Mouse (Mus musculus) forebrain, embryonic 14.5 days (tissue): ENCODE measurements around the gene Scly. TPM values are rescaled to one million over a fixed set of nuclear protein-coding genes. Genes with fewer than 3 reads are reported as not detected.

Experiments
- ATAC-seq: fragments of 200-750 bp; cut with Nextera tagmentation; 2 replicates; pipeline ENCODE4 v1.8.0; 2017; ENCODE audit warnings: mild to moderate bottlenecking, moderate library complexity
- DNase-seq: peaks from one replicate; pipeline ENCODE4 v3.0.0-alpha.2; 2015; ENCODE audit warnings: low spot score
- H3K27ac ChIP-seq: fragments of 300-500 bp; sonication (generic); 2 replicates; pipeline ENCODE4 v1.5.1; 2014; ENCODE audit warnings: low read depth, mild to moderate bottlenecking, control low read depth, low read length, moderate library complexity
- H3K27me3 ChIP-seq: fragments of 300-500 bp; sonication (generic); replicated peaks from 2 replicates; pipeline ENCODE4 v1.6.1; 2014; ENCODE audit warnings: low read length, control low read depth, mixed read lengths; ENCODE audit not compliant: control insufficient read depth, insufficient read depth
- H3K36me3 ChIP-seq: fragments of 300-500 bp; sonication (generic); 2 replicates; pipeline ENCODE4 v1.6.1; 2014; ENCODE audit warnings: low read length, control low read depth; ENCODE audit not compliant: control insufficient read depth, insufficient read depth
- H3K4me1 ChIP-seq: fragments of 300-500 bp; sonication (generic); 2 replicates; pipeline ENCODE4 v1.6.1; 2014; ENCODE audit warnings: antibody characterized with exemption, low read length, control low read depth; ENCODE audit not compliant: control insufficient read depth, insufficient read depth
- H3K4me2 ChIP-seq: fragments of 300-500 bp; sonication (generic); 2 replicates; pipeline ENCODE4 v1.6.1; 2014; ENCODE audit warnings: mild to moderate bottlenecking, control low read depth, low read length
- H3K4me3 ChIP-seq: fragments of 300-500 bp; sonication (generic); 2 replicates; pipeline ENCODE4 v1.5.1; 2014; ENCODE audit warnings: low read depth, low read length, control low read depth
- H3K9ac ChIP-seq: fragments of 300-500 bp; sonication (generic); 2 replicates; pipeline ENCODE4 v1.6.1; 2014; ENCODE audit warnings: mild to moderate bottlenecking, low read length, control low read depth, moderate library complexity
- H3K9me3 ChIP-seq: fragments of 300-500 bp; sonication (generic); replicated peaks from 2 replicates; pipeline ENCODE4 v1.6.1; 2016; ENCODE audit warnings: low read length, control low read depth, mixed read lengths; ENCODE audit not compliant: control insufficient read depth
- WGBS: fragments of 180-500 bp; shearing (Covaris S2); extraction: QIAGEN DNeasy Blood & Tissue Kit; methylation state at CpG from one replicate; pipeline ENCODE4 v1.1.7; 2014; 5-methylcytosine and 5-hydroxymethylcytosine counted together
- polyA plus RNA-seq: library from polyadenylated mRNA; unstranded; fragments of >200 nt; fragmentation: Nextera tagmentation; extraction: Ambion mirVana; gene quantifications from 2 replicates; pipeline ENCODE4 v1.2.1, GENCODE M21; 2014

The Scly gene
- polyA plus RNA-seq, 1 experiment from 2014 or later = 7.3 TPM

- ATAC-seq (no peak), DNase-seq (peak; percentile 24)
- 27% methylated on average over 5 of the region's 5 CpGs for WGBS
- Histone ChIP-seq H3K27ac (0 out of 2 replicates have a peak overlapping the region, but pooled peaks have one; percentile 9), H3K9me3 (no peaks in the 10 kb centered on the region), H3K36me3 (peaks cover 24% of the 10 kb centered on the region), H3K4me1 (no peaks in the 10 kb centered on the region), H3K4me3 (no peak overlapping the region), H3K4me2 (no peak overlapping the region), H3K9ac (no peak overlapping the region), H3K27me3 (no peaks in the 10 kb centered on the region)
These were observed 15.1 kb downstream of the Scly start for GRCm38 (mm10) chr1:91313251-91313650.

GRCm38 (mm10) chr1:91317656-91318055, 19.5 kb downstream of the Scly start:
- H3K36me3 ChIP-seq = no peaks in the 10 kb centered on the region
- no peaks in the 10 kb centered on the region for H3K9me3 ChIP-seq
- no peak overlapping the region for H3K4me2 ChIP-seq
- DNase-seq (no peak), ATAC-seq (no peak)
- no peak overlapping the region for H3K4me3 ChIP-seq
- H3K27me3 ChIP-seq = no peaks in the 10 kb centered on the region
- no peak overlapping the region for H3K9ac ChIP-seq
- 83% methylated on average over 6 of the region's 6 CpGs for WGBS
- H3K27ac ChIP-seq = no peak overlapping the region
- H3K4me1 ChIP-seq = no peaks in the 10 kb centered on the region

- Histone ChIP-seq H3K4me3 (no peak within 1 kb of the TSS), H3K4me1 (no peaks in the 10 kb centered on the region), H3K9ac (no peak within 1 kb of the TSS), H3K9me3 (no peaks in the 10 kb centered on the region), H3K4me2 (no peak within 1 kb of the TSS), H3K27me3 (no peaks in the 10 kb centered on the region), H3K36me3 (no peaks in the 10 kb centered on the region), H3K27ac (no peak within 1 kb of the TSS)
- no peak for DNase-seq
- 80% methylated on average over 19 of the region's 19 CpGs for WGBS
- ATAC-seq = no peak
These were observed 23.8 kb downstream of the Scly start, which contains the start of gene Espnl for GRCm38 (mm10) chr1:91321760-91322438. Espnl (plus strand) TSS chr1:91322075.

GRCm38 (mm10) chr1:91324646-91325045, 26.5 kb downstream of the Scly start:
- 62% methylated on average over 2 of the region's 2 CpGs for WGBS
- DNase-seq = no peak
- no peaks in the 10 kb centered on the region for H3K27me3 ChIP-seq

GRCm38 (mm10) chr1:91325488-91326042, 27.4 kb downstream of the Scly start:
- Histone ChIP-seq H3K4me1 (no peaks in the 10 kb centered on the region), H3K9ac (no peak overlapping the region), H3K27ac (no peak overlapping the region), H3K27me3 (no peaks in the 10 kb centered on the region), H3K4me3 (no peak overlapping the region), H3K36me3 (no peaks in the 10 kb centered on the region), H3K4me2 (no peak overlapping the region), H3K9me3 (no peaks in the 10 kb centered on the region)
- ATAC-seq (no peak), DNase-seq (no peak)
- 81% methylated on average over 4 of the region's 4 CpGs for WGBS

More at GRCm38 (mm10) chr1:91324646-91325045, 26.5 kb downstream of the Scly start:
- Histone ChIP-seq H3K4me3 (no peak overlapping the region), H3K4me2 (no peak overlapping the region), H3K9ac (no peak overlapping the region), H3K27ac (no peak overlapping the region), H3K9me3 (no peaks in the 10 kb centered on the region), H3K4me1 (no peaks in the 10 kb centered on the region), H3K36me3 (no peaks in the 10 kb centered on the region)
- ATAC-seq = no peak

- no peak overlapping the region for H3K4me3 ChIP-seq
- no peaks in the 10 kb centered on the region for H3K27me3 ChIP-seq
- H3K9ac ChIP-seq = no peak overlapping the region
- no peak for DNase-seq
- ATAC-seq = no peak
- WGBS = 54% methylated on average over 4 of the region's 4 CpGs
- no peak overlapping the region for H3K4me2 ChIP-seq
- H3K9me3 ChIP-seq = no peaks in the 10 kb centered on the region
- no peaks in the 10 kb centered on the region for H3K4me1 ChIP-seq
- H3K27ac ChIP-seq = no peak overlapping the region
- no peaks in the 10 kb centered on the region for H3K36me3 ChIP-seq
These were observed 34.0 kb downstream of the Scly start for GRCm38 (mm10) chr1:91332102-91332501.

- Histone ChIP-seq H3K4me3 (no peak overlapping the region), H3K4me2 (no peak overlapping the region), H3K4me1 (no peaks in the 10 kb centered on the region), H3K9ac (no peak overlapping the region), H3K36me3 (no peaks in the 10 kb centered on the region), H3K9me3 (no peaks in the 10 kb centered on the region), H3K27me3 (no peaks in the 10 kb centered on the region), H3K27ac (no peak overlapping the region)
- ATAC-seq (no peak), DNase-seq (no peak)
These were observed 35.4 kb downstream of the Scly start for GRCm38 (mm10) chr1:91333582-91333981.

- DNase-seq (no peak), ATAC-seq (no peak)
- 95% methylated on average over 7 of the region's 7 CpGs for WGBS
- Histone ChIP-seq H3K4me3 (no peak overlapping the region), H3K4me2 (no peak overlapping the region), H3K36me3 (no peaks in the 10 kb centered on the region), H3K27ac (no peak overlapping the region), H3K9me3 (no peaks in the 10 kb centered on the region), H3K4me1 (no peaks in the 10 kb centered on the region), H3K27me3 (no peaks in the 10 kb centered on the region), H3K9ac (no peak overlapping the region)
These were observed 39.2 kb downstream of the Scly start for GRCm38 (mm10) chr1:91337355-91337754.

GRCm38 (mm10) chr1:91344001-91344400, 45.9 kb downstream of the Scly start:
- WGBS = 84% methylated on average over 3 of the region's 3 CpGs
- Histone ChIP-seq H3K9me3 (no peaks in the 10 kb centered on the region), H3K4me1 (no peaks in the 10 kb centered on the region), H3K27ac (no peak overlapping the region), H3K9ac (no peak overlapping the region), H3K27me3 (peaks cover 38% of the 10 kb centered on the region), H3K4me3 (no peak overlapping the region), H3K36me3 (no peaks in the 10 kb centered on the region), H3K4me2 (no peak overlapping the region)
- ATAC-seq = no peak
- DNase-seq = peak; percentile 37
